Mouse (Mus musculus): ENCODE results near the gene B4galnt1. TPM values are rescaled to one million over a fixed set of nuclear protein-coding genes. Genes with fewer than 3 reads are reported as not detected.

B4galnt1 gene
- 15.5 and 17.5 TPM in 2 replicates for total RNA-seq (2012; rRNA removed)
- total RNA-seq (2014; rRNA removed) = 0.74 and 0.98 TPM in 2 replicates
- polyA plus RNA-seq (2012; ENCODE audit: insufficient read length, low read depth) = 1.9 and 2.3 TPM in 2 replicates

DNA sequence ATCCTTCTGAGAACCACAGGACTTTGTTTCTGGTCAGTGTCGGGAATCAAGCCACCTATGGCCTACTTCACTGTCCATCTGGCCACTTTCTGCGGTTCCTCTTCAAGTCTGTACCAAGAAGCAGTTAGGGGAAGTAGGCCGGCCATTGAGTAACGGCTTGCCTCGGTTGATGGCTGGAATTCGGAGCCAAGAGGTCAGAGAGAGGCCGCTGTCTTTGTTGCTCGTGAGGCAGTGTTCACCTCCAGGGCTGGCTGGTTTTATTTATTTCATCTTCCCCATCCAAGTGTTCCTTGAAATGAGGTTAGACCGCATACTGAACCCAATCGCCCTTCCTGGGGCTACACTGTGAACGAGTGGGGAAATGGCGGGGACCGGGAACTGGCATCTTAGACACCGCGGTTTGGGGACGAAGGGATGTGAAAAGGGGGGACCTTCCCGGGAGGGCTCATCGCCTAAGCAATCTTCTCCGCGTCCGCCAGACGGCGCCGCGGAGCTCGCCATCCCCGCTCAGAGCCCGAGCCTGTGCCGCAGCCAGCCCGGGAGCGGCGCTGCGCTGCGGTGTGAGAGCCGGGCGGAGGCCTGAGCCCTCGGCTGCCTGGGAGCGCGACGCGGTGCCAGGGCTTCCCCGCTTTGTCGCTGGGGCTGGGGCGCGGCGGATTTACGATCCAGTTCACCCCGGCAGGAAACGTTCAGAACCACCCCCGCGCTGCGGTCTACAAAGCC, at the start of gene B4galnt1:
B4galnt1 (plus strand) TSS at position 595 of the 723 bp plus-strand sequence.
- Histone ChIP-seq H3K4me2 (ENCODE audit: insufficient read depth, low read depth, poor library complexity, severe bottlenecking) (peak within 1 kb of the TSS; percentile 41), H3K4me3 (replicated peaks in 1 of 3; ENCODE audit: low read depth in 2 of 3, low read length in 2 of 3, poor library complexity in 1 of 3) (peak within 1 kb of the TSS; percentile 33 to 77 (median 51)), H3K4me1 (ENCODE audit: control insufficient read depth in 1 of 2, insufficient read depth in 2 of 2) (peaks cover 10 to 15% of the 10 kb centered on the region in 2 experiments), H3K36me3 (replicated peaks in 1 of 2; ENCODE audit: control insufficient read depth in 1 of 2, insufficient read depth in 1 of 2, low read length in 1 of 2) (peaks cover 0 to under 1% of the 10 kb centered on the region in 2 experiments), H3K27me3 (replicated peaks) (peaks cover 3% of the 10 kb centered on the region), H3K9ac (ENCODE audit: insufficient read depth, low read depth) (peak within 1 kb of the TSS; percentile 69), H3K9me3 (replicated peaks; ENCODE audit: low read length) (peaks cover 23% of the 10 kb centered on the region), H3K79me2 (replicated peaks; ENCODE audit: control insufficient read depth, extremely low read depth, insufficient read depth, poor library complexity, severe bottlenecking) (no peaks in the 10 kb centered on the region; the same call in 1 of the 2 replicates), H3K27ac (ENCODE audit: insufficient read depth, low read depth) (peak within 1 kb of the TSS; percentile 27)
- DNase-seq (ENCODE audit: extremely low read depth) = no peak
- TF ChIP-seq MAX (IDR thresholded peaks at IDR 0.05; ENCODE audit: low read length) (no peak), MYC (IDR thresholded peaks at IDR 0.05; ENCODE audit: low read depth, low read length) (no peak), NRF1 (IDR thresholded peaks at IDR 0.05; ENCODE audit: low read depth, low read length) (0 out of 2 replicates have a peak, but pooled peaks have one; percentile 32), MXI1 (IDR thresholded peaks at IDR 0.05; ENCODE audit: low read depth, low read length) (peak; percentile 50; the same call in 1 of the 2 replicates), JUND (conservative IDR thresholded peaks at IDR 0.05; ENCODE audit: low read depth, low read length) (no peak), SMC3 (IDR thresholded peaks at IDR 0.05; ENCODE audit: low read depth, low read length) (peak; percentile 75), RAD21 (IDR thresholded peaks at IDR 0.05; ENCODE audit: low read depth, low read length) (peak; percentile 19), MEF2A (IDR thresholded peaks at IDR 0.05; ENCODE audit: borderline replicate concordance, low read depth, low read length) (peak; percentile 12; the same call in 1 of the 2 replicates), HCFC1 (IDR thresholded peaks at IDR 0.05; ENCODE audit: low read depth, low read length) (peak; percentile 19), BHLHE40 (IDR thresholded peaks at IDR 0.05; ENCODE audit: low read depth, low read length) (0 out of 2 replicates have a peak, but pooled peaks have one; percentile 12), TCF12 (IDR thresholded peaks at IDR 0.05; ENCODE audit: low read depth, low read length) (peak; percentile 60; the same call in 1 of the 2 replicates), ELF1 (IDR thresholded peaks at IDR 0.05; ENCODE audit: low read depth, low read length) (peak; percentile 20; the same call in 1 of the 2 replicates), MAZ (IDR thresholded peaks at IDR 0.05; ENCODE audit: low read depth, low read length) (peak; percentile 56; the same call in 1 of the 2 replicates), USF1 (IDR thresholded peaks at IDR 0.05; ENCODE audit: low read depth, low read length) (no peak), IRF4 (IDR thresholded peaks at IDR 0.05; ENCODE audit: low read depth, low read length) (peak; percentile 76; the same call in 1 of the 2 replicates), ZMIZ1 (IDR thresholded peaks at IDR 0.05; ENCODE audit: low read depth, low read length) (peak; percentile 51; the same call in 1 of the 2 replicates), POLR2A (IDR thresholded peaks at IDR 0.05; ENCODE audit: low read depth, low read length) (peak; percentile 54; the same call in 1 of the 2 replicates), CTCF (conservative IDR thresholded peaks at IDR 0.05 in 1 of 2, IDR thresholded peaks at IDR 0.05 in 1 of 2; ENCODE audit: low read depth in 2 of 2, low read length in 2 of 2) (peak; percentile 19 to 96; a peak in 3 of 4 replicates), GABPA (IDR thresholded peaks at IDR 0.05; ENCODE audit: insufficient replicate concordance, low read depth, low read length) (no peak), NELFE (IDR thresholded peaks at IDR 0.05; ENCODE audit: low read depth, low read length) (peak; percentile 59; the same call in 1 of the 2 replicates), UBTF (IDR thresholded peaks at IDR 0.05; ENCODE audit: low read depth, low read length) (peak; percentile 94)
- dilution Hi-C loops (cut with MboI; ENCODE audit: extremely low pct_ligation_motif_present, extremely low pct_unique_long_range_greater_than_20kb, low sequenced_read_pairs) = no loop called here
- in situ Hi-C loops (cut with MboI; ENCODE audit: low pct_ligation_motif_present, low pct_unique_long_range_greater_than_20kb, low sequenced_read_pairs) = loop anchor here (5.0 kb wide), 1 partner anchor 37 kb away; no protein-coding TSS in a partner anchor

Data from CH12.LX (cell line).